Mouse (Mus musculus) left cerebral cortex, postnatal 4 days (tissue): ENCODE results near the gene Tenm4. TPM values are rescaled to one million over a fixed set of nuclear protein-coding genes. Genes with fewer than 3 reads are reported as not detected.

Experiments used
- DNase-seq: peaks from one replicate; pipeline ENCODE4 v3.0.0-alpha.2; 2022
- intact Hi-C: fragments of 180-260 bp; cut with DNase I; formaldehyde crosslinking; loops from one replicate; pipeline ENCODE4 v1.15.1; 2025
- total RNA-seq, 2 experiments: library from RNA; stranded (reverse); gene quantifications; 2 replicates each; pipeline ENCODE4 v1.2.3; 2021

Gene Tenm4
- total RNA-seq, 2 experiments from 2014 or later: 98.0 to 123 TPM

DNA sequence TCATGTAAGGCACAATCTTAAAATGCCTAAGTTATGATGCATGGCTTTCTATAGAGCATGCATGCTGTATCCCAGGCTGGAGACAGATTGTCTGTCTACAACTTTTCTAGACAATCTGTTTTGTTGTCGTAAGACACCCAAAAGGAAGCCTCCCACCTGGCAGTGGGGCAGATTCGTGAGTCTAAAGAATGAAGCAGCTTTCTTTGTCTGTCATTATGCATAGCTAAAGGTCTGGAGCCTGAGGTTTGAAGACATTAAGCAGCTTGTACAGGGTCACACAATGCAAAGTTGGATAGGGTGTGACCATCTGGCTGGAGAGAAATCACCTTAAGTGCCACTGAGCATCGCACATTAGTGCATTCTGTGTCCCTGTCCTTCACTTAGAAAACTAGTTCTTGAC, 648.5 kb downstream of the Tenm4 start:
- no peak for DNase-seq
- intact Hi-C loops: no loop called here

DNA sequence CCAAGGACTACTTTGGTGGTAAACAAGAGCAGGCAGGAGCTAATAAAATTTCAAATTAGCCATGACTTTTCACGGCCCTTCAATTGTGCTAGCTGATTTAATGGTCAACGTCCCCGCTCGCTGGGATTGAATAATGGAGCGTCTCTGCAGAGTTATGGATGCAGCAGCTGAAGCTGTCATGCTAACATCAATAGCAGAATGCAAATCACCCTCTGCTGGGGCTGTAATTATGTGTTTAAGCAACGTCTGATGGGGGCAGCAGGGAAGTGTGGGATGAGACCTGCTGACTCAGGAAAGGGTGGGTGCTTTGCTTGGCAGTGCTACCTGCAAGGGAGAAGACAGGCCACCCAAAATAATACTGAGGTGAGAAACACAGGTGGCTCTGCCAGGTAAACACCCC, 649.3 kb downstream of the Tenm4 start:
- DNase-seq: no peak
- intact Hi-C loops: no loop called here

DNA sequence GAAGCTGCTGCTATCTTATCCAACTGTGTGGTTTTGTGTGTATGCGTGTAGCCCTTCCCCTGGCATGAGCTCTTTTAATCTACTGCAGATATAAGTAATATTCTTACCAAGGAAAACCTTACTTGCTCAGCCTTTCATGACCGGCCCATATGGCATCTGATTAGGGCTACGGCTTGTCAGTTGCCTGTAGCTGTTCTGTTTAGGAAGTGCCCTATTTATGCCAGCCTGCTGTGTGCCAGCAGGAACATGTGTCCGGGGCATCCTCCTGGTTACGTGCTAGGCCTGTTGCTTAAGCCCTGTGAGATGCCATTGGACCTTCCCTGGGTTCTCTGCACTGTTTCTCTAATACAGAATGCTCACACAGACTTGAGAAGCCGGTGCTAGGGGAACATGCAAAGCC, 655.1 kb downstream of the Tenm4 start:
- DNase-seq: peak; percentile 32
- intact Hi-C loops: no loop called here

DNA sequence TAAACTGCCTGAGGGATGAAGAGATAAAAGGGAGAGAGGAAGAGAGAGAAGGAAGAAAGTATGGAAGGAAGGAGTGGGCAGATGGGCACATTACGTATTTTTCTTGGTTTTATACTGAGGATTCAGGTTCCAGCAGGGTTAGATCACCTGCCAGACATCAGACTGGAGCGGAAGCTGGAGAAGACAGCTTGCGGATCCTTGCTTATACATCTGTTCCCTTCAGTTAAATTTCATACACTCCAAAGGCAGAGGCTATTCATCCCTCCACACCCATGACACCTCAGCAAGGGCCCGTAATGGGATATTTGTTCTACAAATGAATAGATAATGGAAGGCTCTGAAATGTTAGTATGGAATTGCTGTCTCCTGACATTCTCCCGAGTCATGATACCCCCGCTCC, 655.6 kb downstream of the Tenm4 start:
- DNase-seq: no peak
- intact Hi-C loops: no loop called here

DNA sequence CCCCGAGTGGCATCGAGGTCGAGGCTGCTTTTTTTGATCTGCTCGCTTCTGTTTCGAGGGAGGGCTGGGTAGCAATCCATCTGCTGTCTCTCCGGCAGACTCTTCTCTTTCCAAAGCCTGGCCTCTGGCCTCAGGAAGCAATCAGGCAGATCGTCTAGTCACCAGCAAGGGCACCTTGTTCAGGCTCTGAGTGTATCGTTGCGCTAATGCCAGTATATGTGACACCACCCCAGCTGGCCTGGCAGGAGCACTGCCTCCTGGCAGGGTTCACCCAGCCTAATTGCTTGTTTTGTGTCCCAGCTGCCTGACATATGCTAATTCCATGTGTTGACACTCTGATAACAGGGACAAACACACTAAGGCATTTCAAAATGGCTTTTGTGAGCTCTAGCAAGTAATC, 661.5 kb downstream of the Tenm4 start:
- intact Hi-C loops: no loop called here
- peak; percentile 89 for DNase-seq

DNA sequence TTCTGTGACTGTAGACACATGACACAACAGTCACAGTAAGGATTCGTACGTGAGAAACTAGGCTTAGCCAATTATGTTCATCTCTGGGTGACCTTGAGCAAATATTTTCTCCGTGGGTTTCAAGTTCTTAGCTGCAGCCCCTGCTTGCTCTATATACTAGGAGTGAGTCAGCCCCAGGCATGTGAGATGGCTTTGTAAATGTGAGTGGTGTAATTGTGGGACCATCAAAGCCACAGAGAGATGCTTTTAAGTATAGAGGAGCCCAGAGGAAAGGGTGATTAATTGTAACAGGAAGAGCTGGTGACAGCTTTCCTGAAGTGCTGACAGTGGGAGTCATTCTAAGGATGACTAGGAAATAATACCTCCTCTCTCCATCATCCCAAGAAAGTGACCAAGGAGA, 662.0 kb downstream of the Tenm4 start:
- intact Hi-C loops: no loop called here
- no peak for DNase-seq

DNA sequence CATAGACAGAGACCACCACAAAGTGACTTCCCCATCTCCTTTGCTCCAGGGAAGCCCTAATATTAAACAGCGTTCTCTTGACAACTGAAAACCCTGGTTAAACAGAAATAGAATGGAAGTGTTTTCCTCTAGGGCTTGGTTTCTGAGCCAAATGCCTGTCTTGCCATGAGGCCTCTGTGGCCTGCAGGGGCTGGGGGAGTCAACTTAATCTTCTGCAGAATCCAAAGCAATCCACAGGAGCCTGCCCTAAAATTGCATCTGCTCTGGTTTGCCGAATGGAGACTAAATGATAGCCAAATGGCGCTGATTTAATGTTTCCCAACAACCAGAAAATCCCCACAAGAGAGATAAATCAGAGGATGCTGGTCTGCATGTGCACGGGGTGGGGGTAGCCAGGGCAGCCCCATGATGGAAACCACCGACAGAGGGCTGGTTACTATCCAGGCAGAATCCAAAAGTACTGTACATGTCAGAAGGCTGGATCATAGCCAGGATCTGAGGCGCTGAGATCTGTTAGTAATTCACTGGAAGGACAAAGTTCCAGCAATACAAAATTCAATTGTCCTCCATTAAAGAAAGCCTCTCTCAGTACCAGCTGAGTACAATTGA, 663.7 kb downstream of the Tenm4 start:
- DNase-seq: peak; percentile 72
- intact Hi-C loops: no loop called here

DNA sequence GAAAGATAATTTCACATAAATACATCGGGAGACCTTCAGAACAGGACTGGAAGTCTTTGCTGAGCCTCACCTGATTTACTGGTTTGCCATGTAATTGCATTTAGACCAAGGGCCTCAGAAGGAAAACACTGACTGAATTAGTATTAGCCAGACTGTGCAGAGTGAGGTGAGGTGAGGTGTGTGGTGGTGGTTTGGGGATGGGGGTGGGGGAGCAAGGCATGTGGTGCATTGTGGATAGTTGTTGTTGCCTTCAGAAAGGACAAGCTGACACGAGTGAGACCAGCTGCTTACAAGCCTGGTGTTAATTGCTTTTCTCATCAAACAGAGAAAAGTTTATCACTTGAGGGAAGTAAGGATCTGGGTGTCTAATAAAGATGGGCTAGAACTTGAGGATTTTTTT, 664.3 kb downstream of the Tenm4 start:
- DNase-seq: no peak
- intact Hi-C loops: no loop called here

DNA sequence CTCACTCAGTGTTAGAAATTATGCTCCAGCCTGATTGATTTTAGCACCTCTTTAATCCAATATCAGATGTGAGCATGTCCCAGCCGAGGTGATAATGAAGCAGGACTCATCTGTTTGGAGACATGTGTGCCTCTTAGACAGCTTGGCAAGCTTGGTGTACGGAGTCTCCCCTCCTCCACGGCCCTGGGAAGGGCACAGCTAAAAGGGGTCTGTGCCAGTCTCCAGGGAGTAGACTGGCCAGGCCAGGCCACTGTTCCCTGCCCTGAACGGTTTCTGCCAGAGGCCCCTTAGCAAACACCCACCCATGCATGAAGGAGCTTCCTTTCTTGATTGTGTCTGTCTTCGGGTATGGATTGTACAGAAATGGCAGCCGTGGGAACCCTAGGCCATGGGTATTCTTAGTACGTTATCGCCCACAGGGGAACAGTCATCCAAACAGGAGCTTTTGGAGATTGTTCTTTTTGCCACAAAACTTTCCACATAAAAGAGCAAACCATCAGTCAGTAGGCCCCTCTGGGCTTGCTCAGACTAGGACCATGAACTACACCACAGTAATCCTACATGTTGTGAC, 667.3 kb downstream of the Tenm4 start:
- peak; percentile 33 for DNase-seq
- intact Hi-C loops: no loop called here

DNA sequence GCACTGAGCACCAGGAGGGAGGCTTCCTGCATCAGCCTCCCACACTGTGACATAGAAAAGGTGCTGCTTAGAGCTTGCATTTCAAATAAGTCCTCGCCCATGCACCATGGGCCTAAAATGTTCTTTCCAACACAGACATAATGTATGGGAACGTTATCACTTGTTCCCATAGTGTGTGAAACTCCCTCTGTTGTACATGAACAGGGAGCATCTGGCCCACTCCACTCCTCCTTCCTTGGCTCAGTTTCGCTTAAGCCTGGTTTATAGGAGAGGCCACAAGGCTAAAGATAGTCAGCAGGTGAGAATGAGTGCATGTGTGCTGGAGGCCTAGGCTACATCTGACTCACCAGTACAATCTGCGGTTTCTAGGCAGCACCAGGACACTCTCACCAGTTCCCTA, 667.9 kb downstream of the Tenm4 start:
- intact Hi-C loops: no loop called here
- no peak for DNase-seq

DNA sequence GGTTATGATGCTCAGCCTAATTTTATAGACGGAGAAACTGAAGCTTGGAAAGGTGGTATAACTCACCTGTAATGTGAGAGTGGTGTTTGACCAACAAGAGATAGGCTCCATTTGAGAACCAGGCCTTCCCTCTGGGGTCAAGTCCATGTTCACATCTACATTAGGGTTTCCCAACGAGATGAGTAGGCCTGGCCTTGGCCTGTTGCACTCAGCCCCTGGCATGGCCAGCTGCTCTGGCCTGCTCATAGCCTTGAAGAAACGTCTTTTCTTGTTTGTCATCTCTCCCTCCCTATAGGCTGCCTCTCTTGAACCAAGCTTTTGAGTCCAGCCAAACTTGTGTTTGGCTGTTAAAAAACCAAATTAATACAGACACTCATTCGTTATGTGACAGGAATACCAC, 668.5 kb downstream of the Tenm4 start:
- intact Hi-C loops: no loop called here
- DNase-seq: no peak

DNA sequence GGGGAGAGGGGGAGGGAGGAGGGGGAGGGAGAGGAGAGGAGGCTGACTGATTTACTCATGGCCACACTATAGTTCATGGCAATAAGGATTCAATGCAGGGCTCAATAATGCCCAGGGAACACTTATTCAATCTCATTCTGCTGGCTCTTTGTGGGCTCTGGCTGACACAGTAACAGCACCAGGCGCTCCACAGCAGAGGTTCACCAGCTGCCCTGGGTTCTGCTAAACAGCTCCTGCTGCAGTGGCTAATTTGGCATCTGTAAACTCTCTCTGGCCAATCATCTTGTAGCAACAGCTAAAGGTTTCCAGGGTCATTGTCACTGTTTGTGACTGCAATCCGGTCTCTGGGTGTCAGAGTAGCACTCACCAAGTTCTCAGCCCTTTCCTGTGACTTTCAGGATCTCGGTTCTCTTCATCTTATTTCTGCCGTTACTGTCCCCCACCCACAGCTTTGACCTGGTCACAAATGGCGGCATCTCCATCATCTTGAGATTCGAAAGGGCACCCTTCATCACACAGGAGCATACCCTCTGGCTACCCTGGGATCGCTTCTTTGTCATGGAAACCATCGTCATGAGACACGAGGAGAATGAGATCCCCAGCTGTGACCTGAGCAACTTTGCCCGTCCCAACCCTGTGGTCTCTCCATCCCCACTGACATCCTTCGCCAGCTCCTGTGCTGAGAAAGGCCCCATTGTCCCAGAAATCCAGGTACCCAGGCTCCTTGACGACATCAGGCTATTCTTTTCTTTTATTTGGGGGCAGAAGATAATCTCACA, 671.6 kb downstream of the Tenm4 start:
- intact Hi-C loops: no loop called here
- DNase-seq: no peak

DNA sequence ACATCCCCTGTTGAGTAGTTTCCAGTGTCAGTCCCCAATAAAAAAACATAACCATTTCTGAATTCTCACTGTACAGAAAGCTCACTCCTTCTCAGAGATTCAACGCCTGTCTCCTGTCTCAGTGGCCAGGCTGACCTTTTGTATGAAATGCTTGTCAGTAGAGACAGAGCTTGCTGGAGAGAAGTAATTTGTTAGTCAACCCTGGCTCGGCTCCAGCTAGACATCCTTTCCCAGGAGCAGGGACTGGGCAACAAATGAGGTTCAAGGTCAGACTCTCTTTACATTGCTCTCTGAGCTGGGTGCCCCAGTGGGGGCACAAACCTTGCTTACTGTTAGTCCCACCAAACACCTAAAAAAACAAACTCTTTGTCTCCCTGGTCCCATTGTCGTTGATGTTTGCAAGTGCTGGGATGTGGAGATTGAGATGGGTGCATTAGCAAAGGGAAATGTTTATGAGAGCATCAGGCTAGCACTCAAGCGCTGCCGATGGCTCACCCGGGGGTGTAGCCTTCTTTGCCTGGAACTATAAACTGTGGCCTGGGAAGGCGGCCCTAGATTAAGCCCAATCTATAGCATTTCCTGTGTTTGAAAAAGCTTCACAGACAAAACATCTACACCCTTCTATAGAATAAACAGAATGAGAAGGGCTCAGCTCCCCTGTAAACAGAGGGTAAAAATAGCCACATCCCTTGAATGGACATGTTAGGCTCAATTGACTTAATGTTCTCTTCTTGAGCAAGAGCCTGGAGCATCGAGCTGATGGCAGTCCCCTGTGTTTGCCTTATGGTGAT, 673.3 kb downstream of the Tenm4 start:
- intact Hi-C loops: no loop called here
- DNase-seq: no peak

DNA sequence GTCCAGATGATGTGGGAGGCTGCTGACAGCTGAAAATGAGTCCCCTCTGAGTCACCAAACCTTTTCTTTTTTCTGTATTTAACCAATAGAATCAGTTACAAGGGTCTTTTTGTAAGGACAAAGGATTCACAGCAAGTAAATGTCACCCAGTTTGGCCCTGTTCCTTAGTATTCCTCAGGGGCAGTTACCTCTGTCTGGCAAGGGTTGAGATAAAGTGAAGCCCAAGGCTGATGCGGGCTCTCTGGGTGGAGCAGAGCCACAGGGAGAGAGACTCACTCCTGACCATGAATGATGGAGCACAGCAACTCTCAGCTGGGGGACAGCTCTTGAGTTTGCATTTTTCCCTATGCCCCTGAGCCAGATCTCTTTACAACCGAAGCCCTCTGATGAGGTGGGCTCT, 681.7 kb downstream of the Tenm4 start:
- intact Hi-C loops: no loop called here
- no peak for DNase-seq

DNA sequence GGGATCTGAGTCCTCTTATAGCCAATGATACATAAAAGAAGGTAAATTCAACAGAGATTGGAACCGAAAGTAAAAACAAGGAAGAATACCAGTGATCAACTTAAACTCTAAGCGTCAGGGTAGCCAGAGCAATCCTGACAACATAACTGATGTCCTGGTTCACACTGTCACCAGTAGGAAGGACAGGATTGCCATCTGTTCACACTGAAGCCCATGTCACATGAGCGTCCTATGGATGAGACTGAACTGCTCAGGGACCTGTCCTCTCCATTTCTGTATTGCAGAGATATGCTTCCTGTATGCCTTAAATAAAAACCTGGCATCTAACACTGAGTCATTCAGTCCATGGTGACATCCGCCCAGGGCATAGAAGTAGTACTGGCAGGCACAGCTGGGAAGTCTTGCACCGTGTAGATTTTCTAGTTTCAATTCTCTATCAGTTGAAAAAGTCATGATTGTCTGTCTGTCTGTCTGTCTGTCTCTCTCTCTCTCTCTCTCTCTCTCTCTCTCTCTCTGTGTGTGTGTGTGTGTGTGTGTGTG, 684.9 kb downstream of the Tenm4 start:
- DNase-seq: no peak
- intact Hi-C loops: no loop called here

DNA sequence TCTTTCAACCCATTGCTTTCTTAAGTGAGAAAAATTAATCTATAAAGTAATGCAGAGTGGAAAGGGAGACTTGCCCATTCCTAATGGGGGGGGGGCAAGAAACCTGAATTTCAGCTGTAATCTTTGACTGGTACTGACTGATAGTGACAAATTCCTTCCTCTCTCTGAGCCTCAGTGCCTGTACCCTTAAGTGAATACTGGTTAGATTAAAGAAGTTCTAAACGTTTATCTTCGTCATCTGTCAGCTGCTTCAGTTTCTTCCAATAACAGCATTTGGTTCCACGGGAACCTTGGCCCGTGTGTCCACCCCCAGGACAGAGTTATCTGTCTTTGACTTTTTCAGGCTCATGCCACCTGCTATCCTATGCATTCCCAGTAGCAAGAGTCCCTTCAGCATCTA, 685.5 kb downstream of the Tenm4 start:
- no peak for DNase-seq
- intact Hi-C loops: no loop called here

DNA sequence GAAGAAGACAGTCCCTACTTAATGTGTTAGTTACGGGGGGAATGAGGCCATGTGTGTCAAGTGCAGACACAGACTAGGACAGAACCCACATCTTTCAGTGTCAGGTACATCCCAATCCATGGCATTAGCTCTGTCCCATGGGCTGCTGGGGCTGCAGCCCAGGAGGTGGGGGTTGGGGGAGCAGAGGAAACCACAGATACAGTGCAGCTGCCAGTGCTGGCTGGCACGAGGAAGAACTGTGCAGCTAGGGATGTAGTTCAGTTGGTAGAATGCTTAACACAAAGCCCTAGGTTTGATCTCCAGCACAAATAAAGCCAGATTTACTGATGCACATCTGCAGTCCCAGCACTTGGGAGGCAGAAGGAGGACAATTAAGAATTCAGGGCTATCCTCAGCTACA, 688.0 kb downstream of the Tenm4 start:
- intact Hi-C loops: no loop called here
- DNase-seq: no peak

DNA sequence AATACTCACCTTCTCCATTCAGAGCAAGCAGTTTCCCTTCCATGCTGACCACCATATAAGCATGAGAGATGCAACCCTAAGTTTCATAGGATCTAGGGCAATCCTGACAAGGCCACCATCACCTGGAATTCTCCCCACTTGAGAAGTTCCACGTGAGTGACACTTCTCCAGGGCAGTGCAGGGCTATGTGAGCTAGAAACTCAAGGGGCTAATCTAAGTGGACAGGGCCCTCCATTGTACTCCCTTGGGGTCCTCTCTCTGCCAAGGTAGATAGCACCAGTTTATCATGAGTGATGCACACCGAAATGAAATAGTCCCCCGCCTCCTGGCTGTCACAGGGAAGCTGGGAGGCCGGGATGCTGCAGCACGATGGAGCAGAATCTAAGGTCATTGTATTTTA, 688.6 kb downstream of the Tenm4 start:
- intact Hi-C loops: no loop called here
- DNase-seq: no peak

DNA sequence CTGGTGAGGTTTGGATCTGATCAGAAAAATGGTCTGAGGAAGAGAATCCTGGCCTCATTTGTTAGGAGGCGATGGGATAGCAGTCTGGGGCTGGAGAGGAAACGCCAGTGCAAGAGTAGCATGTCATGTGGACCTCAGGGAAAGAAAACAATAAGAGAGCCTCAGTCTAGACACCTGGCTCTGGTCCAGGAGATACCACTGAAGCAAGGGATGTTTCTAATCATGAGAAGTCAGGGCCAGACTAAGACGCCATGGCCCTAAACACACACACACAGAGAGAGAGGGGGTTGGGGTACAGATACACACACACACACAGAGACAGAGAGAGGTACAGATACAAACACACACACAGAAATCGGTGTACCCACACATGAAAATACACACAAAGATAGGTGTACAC, 689.6 kb downstream of the Tenm4 start:
- intact Hi-C loops: no loop called here

DNA sequence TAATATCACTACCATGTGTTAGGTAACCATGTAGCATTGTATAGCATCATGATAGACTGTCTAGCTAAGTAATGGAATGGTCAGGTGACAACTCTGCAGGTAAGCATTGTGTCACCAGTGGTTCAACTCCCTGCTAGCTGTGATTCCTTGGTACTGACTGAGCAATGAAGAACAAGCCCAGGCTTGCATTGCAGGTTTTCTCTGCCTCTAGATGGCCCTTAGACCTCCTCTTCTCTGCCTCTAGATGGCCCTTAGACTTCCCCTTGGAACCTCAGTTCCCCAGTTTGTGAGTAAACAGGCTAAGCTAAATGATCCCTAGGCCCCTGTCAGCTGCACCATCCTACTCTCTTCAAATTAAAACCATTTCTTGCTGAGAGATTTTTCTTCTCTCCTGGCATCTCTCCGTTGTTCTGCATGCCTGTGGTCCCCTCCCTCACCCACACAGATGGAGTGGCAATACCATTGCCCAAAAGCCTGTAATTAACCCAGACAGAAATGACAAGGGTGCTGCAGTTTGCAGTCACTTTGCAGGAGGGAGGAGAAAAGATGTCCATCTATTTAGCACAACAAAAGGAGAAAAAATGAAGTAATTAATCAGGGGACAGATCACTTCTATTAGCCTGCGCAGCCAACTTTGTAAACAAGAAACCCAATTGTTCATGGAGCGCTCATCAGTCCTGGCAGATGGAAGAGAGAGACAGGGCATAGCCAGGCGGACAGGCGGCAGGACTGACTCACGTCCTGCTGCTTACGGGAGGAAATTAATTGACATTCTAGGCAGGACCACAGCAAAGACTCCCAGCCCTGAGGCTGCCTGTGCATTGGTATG, 694.1 kb downstream of the Tenm4 start:
- intact Hi-C loops: no loop called here
- peak; percentile 40 for DNase-seq

More for the DNA sequence above, 689.6 kb downstream of the Tenm4 start:
- no peak for DNase-seq
